Mouse (Mus musculus) G1E (cell line): Measurements from ENCODE around the gene Drc7. TPM values are rescaled to one million over a fixed set of nuclear protein-coding genes. Genes with fewer than 3 reads are reported as not detected.

ENCODE experiments used
- ATAC-seq: 2 replicates; pipeline ENCODE4 v1.8.0; 2016; ENCODE audit warnings: mild to moderate bottlenecking; ENCODE audit not compliant: insufficient number of reproducible peaks, poor library complexity, low FRiP score, severe bottlenecking; ENCODE audit errors: extremely low read depth
- DNase-seq: peaks from one replicate; pipeline ENCODE4 v3.0.0; 2012; ENCODE audit warnings: low spot score
- H3K27me3 ChIP-seq: 2 replicates; pipeline ENCODE4 v1.6.1; 2012; ENCODE audit warnings: mild to moderate bottlenecking, low read length, inconsistent platforms; ENCODE audit not compliant: insufficient read depth
- H3K36me3 ChIP-seq: replicated peaks from 2 replicates; pipeline ENCODE3; 2012; ENCODE audit warnings: mild to moderate bottlenecking, inconsistent platforms
- H3K4me1 ChIP-seq: 2 replicates; pipeline ENCODE4 v1.6.1; 2012; ENCODE audit warnings: low read depth, low read length, inconsistent platforms, mixed read lengths; ENCODE audit not compliant: insufficient read depth
- H3K4me3 ChIP-seq: 2 replicates; pipeline ENCODE4 v1.5.1; 2012; ENCODE audit warnings: low read depth, mild to moderate bottlenecking, inconsistent platforms, low read length, moderate library complexity, mixed read lengths
- H3K9me3 ChIP-seq: replicated peaks from 2 replicates; pipeline ENCODE4 v1.6.1; 2012; ENCODE audit warnings: inconsistent platforms
- CTCF ChIP-seq: IDR thresholded peaks from 2 replicates; pipeline ENCODE4 v1.5.1; 2012; ENCODE audit warnings: low read depth, low read length, inconsistent platforms, mixed read lengths
- GATA1 ChIP-seq: IDR thresholded peaks from 2 replicates; pipeline ENCODE4 v1.6.1; 2012; ENCODE audit warnings: borderline replicate concordance, low read length, inconsistent platforms, mixed read lengths
- GATA2 ChIP-seq: IDR thresholded peaks from 2 replicates; pipeline ENCODE4 v1.6.1; 2012; ENCODE audit warnings: low read depth, low read length, inconsistent platforms, borderline replicate concordance
- POLR2AphosphoS5 ChIP-seq: IDR thresholded peaks from 2 replicates; pipeline ENCODE4 v1.6.1; 2012; ENCODE audit warnings: low read depth, low read length, inconsistent platforms; ENCODE audit not compliant: insufficient replicate concordance
- TAL1 ChIP-seq: conservative IDR thresholded peaks from 2 replicates; pipeline ENCODE4 v1.6.1; 2012; ENCODE audit warnings: low read depth, low read length, inconsistent platforms, mixed read lengths
- polyA plus RNA-seq: library from polyadenylated mRNA; stranded (reverse); fragments of >175 nt; gene quantifications from 2 replicates; pipeline ENCODE4 v1.2.3, GENCODE M21; 2012
- total RNA-seq, 2 experiments: library from RNA; stranded (forward) in 1 of 2; stranded (reverse) in 1 of 2; fragments of 200-1000 nt in 1 of 2; fragments of >200 nt in 1 of 2; fragmentation: Nextera tagmentation in 1 of 2; gene quantifications; 2 replicates each; pipeline ENCODE4 v1.2.3; 2014 to 2017

The Drc7 gene
- total and polyA plus RNA-seq, 3 experiments = 0.05 TPM; not detected in 2

DNA sequence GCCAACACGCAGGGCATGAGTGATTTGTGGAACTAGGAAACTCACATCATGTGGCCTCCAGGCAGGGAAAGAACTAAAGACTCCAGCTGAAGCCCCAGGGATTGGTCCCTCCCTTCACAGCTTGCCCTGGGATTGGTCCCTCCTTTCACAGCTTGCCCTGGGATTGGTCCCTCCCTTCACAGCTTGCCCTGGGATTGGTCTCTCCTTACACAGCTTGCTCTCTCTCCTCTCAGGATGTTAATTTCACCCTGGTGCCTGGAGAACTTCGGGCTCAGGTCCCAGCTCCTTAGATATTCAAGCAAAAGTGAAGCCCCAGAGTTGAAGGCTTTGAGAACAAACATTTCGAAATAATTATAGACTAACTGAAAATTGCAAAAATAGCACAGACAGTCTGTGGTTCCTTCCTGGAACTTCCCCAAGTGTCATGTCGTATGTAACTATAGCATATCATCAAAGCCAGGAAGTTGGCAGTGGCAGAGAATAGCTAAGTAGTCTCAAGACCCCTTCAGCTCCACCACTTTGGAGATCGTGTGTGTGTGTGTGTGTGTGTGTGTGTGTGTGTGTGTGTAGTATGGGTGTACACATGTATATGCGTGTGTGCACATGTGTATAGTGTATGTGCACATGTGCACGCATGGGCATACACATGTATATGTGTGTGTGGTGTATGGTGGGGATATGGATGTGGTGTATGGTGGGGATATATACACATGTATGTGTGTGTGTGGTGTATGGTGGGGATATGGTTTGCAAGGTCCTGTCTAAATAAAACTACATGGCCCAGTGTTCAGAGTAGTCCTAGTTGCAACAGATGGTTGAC, 17.6 kb upstream of the Drc7 start:
- H3K36me3 ChIP-seq = no peaks in the 10 kb centered on the region
- H3K4me1 ChIP-seq = no peaks in the 10 kb centered on the region
- ATAC-seq (no peak), DNase-seq (no peak)
- peaks cover 36% of the 10 kb centered on the region for H3K27me3 ChIP-seq
- no peaks in the 10 kb centered on the region for H3K9me3 ChIP-seq
- H3K4me3 ChIP-seq = no peak overlapping the region
- TF ChIP-seq GATA1 (no peak), CTCF (no peak), TAL1 (no peak), GATA2 (no peak), POLR2AphosphoS5 (no peak)

DNA sequence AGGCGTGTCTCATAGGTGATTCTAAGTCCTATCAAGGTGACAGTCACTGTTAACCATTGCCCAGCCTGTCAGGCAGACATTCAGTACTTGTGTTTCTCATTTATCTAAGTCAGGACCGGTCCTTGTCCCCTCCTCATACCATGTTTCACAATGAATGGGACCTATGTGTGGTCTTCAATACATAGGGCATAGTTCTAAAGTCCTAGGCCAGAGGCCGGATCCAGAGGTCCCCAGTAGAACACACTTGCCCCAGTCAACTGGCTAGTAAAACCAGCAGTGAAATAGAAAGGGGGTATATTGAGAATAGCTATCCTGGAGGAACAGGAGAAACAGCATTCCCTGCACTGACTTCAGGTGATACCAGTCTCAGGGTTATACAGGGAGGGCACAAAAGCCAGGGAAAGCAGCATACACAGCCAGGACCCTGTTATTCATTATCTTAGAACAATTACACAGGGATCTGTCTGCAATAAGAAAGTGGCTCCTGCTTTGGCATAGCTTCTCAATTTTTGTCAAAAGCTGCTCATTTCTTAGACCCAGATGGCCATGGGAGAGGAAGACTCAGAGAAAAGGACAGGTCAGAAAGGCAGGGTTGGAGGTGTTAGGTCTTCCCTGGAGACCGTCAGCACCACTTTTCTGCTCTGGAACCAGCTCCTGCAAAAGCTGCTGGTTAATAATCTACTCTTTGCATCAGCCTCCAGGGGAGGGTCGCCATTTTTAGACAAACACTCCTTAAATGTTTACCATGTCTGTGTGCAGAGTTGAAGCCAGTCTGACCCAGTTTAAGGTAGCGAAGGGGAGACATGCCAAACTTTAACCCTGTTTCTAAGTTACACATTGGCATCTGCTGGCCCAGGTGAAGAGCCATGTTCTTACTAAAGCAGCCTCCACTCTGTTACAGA, 12.8 kb upstream of the Drc7 start:
- TF ChIP-seq POLR2AphosphoS5 (no peak), CTCF (no peak), TAL1 (no peak), GATA2 (no peak), GATA1 (no peak)

DNA sequence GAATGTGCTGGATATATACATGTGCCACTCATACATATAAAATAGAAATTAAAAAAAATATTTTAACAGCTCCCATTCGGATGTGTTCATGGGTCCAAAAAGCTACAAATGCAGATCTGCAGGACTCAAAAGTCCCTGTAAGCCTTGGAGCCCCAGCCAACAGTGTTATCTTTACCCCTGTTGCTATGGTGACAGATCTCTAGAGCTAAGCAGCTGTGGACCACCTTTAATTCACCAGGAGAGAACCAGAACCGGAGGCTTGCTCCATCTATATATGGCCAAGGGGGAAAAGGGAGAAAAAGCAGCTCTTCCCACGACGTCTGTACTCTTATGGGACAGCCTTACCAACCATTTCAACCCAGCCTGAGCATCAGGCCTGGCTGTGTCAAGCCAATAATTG, 10.1 kb upstream of the Drc7 start:
- ATAC-seq (no peak), DNase-seq (no peak)
- Histone ChIP-seq H3K4me1 (no peaks in the 10 kb centered on the region), H3K4me3 (no peak overlapping the region), H3K36me3 (no peaks in the 10 kb centered on the region), H3K9me3 (no peaks in the 10 kb centered on the region), H3K27me3 (peaks cover 24% of the 10 kb centered on the region)
- TF ChIP-seq TAL1 (no peak), CTCF (no peak), POLR2AphosphoS5 (no peak), GATA2 (no peak), GATA1 (no peak)

More for the DNA sequence above, 12.8 kb upstream of the Drc7 start:
- Histone ChIP-seq H3K4me3 (no peak overlapping the region), H3K4me1 (no peaks in the 10 kb centered on the region), H3K27me3 (peaks cover 28% of the 10 kb centered on the region), H3K9me3 (no peaks in the 10 kb centered on the region), H3K36me3 (no peaks in the 10 kb centered on the region)
- ATAC-seq (no peak), DNase-seq (no peak)

DNA sequence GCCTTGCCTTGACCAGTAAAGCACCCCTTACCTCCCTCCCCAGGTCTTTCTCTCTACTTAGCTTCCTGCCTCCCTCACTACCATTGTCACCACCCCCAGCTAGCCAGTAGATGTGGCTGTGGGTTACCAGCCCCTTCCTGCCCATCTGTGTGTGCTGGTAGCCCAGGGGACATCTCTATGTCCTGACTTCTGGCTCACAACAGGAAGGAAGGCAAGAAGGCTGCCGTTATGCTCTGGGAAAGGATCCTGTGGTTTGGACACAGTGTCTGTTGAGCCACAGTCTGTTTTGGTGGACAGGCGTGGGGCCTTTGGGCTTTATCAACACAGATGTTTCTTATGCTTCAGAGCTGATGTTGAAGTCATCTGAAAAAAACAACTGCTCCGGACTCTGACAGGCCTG, 7.9 kb upstream of the Drc7 start:
- H3K36me3 ChIP-seq = no peaks in the 10 kb centered on the region
- H3K27me3 ChIP-seq = peaks cover 18% of the 10 kb centered on the region
- no peak for ATAC-seq
- H3K4me1 ChIP-seq = no peaks in the 10 kb centered on the region
- H3K4me3 ChIP-seq = no peak overlapping the region
- TF ChIP-seq TAL1 = no peak
- TF ChIP-seq CTCF = no peak
- TF ChIP-seq POLR2AphosphoS5 = no peak
- no peak for TF ChIP-seq GATA1
- TF ChIP-seq GATA2 = no peak
- H3K9me3 ChIP-seq = no peaks in the 10 kb centered on the region
- no peak for DNase-seq

DNA sequence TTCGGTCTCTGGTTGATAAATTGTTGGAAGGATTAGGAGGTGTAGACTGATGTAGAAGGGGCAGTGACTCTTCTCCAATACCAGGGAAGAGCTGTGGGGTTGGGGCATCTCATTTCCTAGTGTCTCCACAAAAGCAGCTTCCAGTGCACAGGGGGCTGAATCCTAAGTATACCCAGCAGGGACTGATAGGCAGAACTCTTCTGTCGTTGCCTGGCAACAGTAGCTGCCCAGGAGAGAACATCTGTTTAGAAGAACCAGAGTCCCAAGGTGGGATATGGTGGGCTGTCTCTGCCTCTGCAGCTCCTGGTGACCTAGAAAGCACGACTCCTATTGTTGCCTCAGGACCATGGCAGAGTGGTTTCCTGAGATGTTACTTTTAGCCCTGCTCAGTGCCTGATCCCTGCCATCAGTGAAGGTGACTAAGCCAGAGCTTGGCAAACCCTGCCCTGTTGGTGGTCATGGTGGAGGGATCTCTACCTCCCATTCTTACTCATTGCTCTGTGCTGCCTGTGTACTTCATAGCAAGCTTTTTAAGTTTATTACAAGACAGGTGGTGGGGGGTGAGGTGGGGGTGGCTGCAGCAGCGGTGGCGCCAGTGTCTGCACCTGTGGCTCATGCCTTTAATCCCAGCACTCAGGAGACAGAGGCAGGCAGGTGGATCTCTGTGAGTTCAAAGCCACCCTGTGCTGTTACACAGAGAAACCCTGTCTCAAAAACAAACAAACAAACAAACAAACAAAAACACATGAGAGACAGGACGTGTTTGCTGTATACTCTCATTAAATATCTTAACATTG, 6.8 kb upstream of the Drc7 start:
- Histone ChIP-seq H3K9me3 (no peaks in the 10 kb centered on the region), H3K36me3 (no peaks in the 10 kb centered on the region), H3K4me3 (no peak overlapping the region), H3K27me3 (peaks cover 12% of the 10 kb centered on the region), H3K4me1 (no peaks in the 10 kb centered on the region)
- no peak for DNase-seq
- TF ChIP-seq CTCF (no peak), TAL1 (no peak), GATA1 (no peak), POLR2AphosphoS5 (no peak), GATA2 (no peak)
- ATAC-seq = no peak

DNA sequence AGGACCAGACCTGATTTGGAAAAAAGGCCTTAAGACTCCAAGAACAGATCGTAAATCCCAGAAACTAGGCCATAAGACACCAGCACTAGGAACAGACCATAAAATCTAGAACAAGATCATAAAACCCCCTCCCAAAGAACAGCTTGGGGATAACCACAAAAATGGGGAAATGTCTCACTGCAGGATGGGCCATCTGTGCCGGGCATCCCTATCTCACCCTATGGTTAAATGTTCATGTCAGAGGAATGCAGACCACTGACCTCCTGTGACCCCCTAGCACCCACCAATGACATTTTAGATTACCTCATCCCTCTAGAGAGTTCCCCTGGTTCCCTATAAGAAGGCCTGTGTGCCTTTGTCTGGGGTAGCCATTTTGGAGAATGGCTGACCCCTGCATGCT, 5.3 kb upstream of the Drc7 start:
- H3K4me1 ChIP-seq = no peaks in the 10 kb centered on the region
- no peak for TF ChIP-seq CTCF
- no peak for TF ChIP-seq POLR2AphosphoS5
- no peak for TF ChIP-seq GATA2
- TF ChIP-seq TAL1 = no peak
- TF ChIP-seq GATA1 = no peak
- ATAC-seq = no peak

More for the DNA sequence above, 5.3 kb upstream of the Drc7 start:
- peaks cover 11% of the 10 kb centered on the region for H3K27me3 ChIP-seq
- no peak overlapping the region for H3K4me3 ChIP-seq
- H3K36me3 ChIP-seq = no peaks in the 10 kb centered on the region
- no peaks in the 10 kb centered on the region for H3K9me3 ChIP-seq
- DNase-seq = no peak
